Mouse (Mus musculus) gastrocnemius, adult 8-10 months (tissue): ENCODE results near the gene Arpc2. TPM values are rescaled to one million over a fixed set of nuclear protein-coding genes. Genes with fewer than 3 reads are reported as not detected.
"Not testable (repeated sequence)": the region's sequence is repeated elsewhere in the genome, so short reads cannot be mapped to it uniquely, and the experiment has no call there.

ENCODE experiments used
- DNase-seq, 2 experiments: peaks; one replicate each; pipeline ENCODE4 v3.0.0; 2022; ENCODE audit warnings: low spot score in 2 of 2
- total RNA-seq, 4 experiments: library from RNA; stranded (reverse); gene quantifications; 2 replicates each; pipeline ENCODE4 v1.2.4; 2022

Gene Arpc2
- total RNA-seq, 4 experiments from 2014 or later = 70.0 to 81.5 (median 72.2) TPM

- DNase-seq = no peak
Observed at GRCm38 (mm10) chr1:74283686-74284463, 48.0 kb downstream of the Arpc2 start.

DNA sequence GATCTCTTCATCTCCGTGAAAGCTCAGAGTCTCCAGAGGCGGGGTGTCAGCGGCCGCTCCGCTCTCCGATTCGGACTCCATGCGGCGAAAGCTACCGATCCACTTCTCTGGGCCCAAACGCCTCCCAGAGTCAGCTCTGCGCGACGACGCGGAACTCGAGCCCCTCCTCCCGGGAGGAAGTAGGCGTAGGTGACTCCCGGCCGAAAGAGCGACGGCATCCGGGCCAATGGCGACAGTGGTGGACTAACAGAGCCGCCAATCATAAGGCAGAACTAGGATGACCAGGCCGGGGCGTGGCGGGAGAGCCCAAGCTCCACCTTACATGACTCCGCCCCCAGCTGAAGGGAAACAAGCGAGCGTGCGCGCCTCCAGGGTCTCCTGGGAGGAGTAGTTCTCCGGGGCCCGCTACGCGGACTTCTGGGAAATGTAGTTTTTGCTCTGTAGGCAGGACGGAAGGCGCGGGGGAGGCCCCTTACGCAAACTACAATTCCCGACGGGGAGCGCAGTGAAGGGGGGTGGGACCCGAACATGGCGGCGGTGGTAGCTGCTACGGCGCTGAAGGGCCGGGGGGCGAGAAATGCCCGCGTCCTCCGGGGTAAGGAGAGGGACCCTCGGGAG lies 48.8 kb downstream of the Arpc2 start, which contains the start of the genes Aamp and Pnkd:
TSS of gene Aamp (minus strand) at position 196 of the 618 bp plus-strand sequence.
TSS of gene Pnkd (plus strand) at position 388 of the 618 bp plus-strand sequence.
- peak; percentile 100 for DNase-seq

- peak in 1 of 2 experiments; percentile 22 for DNase-seq
Observed at GRCm38 (mm10) chr1:74285212-74286010, 49.5 kb downstream of the Arpc2 start.

- DNase-seq = not testable (repeated sequence)
Observed at GRCm38 (mm10) chr1:74286869-74287607, 51.2 kb downstream of the Arpc2 start.

GRCm38 (mm10) chr1:74288327-74288726 lies 52.4 kb downstream of the Arpc2 start:
- no peak for DNase-seq

- DNase-seq = no peak
Observed at GRCm38 (mm10) chr1:74289248-74289647, 53.4 kb downstream of the Arpc2 start.

DNA sequence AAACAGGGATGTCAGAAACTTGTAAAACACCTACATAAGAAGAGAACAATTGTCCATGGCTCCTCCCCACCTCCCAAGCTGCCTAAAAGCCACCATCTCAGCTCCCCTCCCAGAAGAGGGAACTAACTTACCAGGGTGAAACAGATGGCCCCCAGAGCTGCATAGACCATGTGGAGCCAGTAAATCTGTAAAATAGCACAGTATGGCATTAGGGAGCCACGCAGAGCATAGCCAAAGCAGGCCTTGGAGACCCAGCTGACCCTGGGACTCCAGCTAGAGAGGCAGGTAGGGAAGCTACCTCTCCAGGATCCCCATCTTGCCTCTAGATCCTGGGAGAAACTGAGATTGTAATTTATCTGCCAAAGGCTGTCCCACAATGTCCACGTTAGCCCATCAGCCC lies 53.9 kb downstream of the Arpc2 start:
- DNase-seq = no peak

- no peak for DNase-seq
Observed at GRCm38 (mm10) chr1:74290141-74290540, 54.3 kb downstream of the Arpc2 start.

GRCm38 (mm10) chr1:74292331-74293020 lies 56.6 kb downstream of the Arpc2 start:
- DNase-seq = no peak

DNA sequence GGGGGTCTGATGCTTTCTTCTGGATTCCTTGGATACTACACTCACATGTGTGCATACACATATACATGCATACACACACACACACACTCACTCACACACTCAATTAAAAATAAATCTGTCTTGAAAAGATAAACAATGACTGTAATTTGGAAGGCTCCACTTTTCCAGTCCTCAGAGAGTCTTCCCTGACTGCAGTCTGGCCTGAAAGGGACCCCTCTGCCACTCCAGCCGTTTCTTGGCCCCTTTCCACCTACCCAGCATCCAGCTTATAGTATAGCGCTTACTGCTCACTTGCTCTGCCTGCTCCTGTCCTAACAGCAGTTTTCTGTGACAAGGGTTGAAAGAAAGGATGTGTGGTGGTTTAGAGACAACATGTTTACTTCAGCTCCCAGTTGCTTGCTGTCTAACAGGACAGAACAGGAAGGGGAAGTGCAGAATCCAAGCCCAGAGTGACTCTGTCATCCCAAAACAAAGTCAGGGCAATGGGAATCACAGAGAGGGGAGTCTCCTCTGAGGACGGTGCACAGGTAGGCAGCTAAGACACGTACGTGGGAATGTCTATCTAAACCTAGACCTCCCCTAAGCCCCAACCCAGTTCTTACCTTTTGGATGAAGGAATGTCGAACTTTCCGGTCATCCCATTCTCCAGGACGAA lies 57.5 kb downstream of the Arpc2 start:
- DNase-seq = no peak

- no peak for DNase-seq
Observed at GRCm38 (mm10) chr1:74294090-74294643, 58.3 kb downstream of the Arpc2 start.

DNA sequence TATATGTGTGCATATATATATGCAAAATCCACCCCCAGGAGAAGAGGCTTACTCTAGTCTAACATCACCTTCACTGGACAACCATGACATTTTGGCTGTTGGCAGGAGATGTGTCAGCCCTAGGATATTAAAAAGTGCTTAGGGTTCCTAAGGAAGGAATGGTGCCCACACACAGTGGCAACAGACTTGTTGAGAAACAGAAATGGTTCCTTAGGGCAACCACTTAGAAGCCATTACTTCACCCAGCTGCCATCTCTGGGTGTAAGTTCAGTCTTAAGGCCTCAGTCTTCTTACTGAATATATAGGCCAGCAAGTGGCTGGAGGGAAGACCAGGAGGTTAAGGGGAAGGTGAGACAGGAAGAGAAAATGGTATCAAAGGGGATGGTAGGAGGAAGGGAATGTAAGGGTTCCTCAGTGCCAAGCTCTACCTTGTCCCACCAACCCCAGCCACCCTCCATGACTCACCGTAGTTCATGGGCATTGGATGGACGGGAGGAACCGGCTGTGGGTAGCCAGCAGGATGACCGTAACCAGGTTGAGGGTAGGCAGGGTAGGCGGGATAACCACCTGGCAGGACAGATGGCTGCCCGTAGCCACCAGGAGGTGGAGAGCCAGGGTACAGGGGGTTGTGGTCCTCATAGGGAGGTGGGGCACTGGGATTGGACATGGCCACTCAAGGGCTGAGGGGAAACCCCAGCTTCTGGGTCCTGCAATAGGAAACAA lies 59.0 kb downstream of the Arpc2 start:
- no peak for DNase-seq

DNA sequence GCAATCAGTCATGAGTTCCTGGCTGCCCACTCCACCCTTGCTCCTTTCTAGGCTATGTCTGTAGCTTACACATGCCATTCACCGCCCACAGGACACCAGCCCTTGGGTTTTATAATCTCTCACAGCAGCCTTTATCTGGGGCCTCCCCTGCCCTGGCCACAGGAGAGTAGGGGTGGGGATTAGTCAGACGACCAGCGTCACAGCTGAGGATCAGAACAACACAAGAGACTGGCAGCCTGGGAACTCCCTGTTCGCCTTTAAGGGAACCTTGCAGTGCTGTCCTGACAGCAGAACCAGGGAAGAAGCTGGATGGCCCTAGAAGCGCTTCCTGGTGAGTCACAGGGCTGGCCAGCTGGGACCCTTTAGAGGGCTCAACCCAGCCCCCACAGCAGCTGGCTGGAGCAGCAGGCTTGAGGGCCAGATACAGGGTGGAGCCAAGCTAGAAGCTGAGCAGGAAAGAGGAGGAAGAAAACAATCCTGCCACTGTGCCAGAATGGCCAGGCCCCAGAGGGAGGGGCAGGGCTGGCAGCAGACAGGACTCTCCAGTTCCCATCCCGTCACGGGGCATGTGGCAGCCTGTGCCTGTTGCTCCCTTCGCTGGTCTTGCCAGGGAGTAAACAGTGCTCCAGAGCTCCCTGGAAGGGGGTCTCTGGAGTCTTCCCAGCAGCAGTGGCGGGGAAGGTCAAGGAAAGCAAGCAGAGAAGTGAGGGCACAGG lies 59.7 kb downstream of the Arpc2 start:
- peak; percentile 93 to 95 for DNase-seq

DNA sequence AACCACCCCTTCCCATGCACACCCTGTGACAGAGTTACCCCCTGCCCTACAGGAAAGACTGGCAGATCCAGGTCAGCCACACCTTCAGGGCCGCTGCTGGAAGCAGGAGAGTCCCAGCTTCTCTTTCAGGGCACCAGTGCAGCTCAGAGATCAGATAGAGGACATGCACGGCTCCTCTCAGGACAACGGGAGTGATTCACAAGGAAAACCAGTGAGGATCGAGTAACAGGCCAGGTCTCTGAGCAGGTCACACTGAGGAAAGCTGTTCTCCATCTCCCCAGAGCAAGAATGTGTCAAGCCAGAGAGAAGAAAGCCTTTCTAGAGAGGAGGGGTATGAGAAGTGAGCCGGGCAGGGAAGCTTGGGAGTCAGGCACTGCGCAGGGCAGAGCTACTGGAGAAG lies 60.6 kb downstream of the Arpc2 start:
- DNase-seq = no peak

- DNase-seq = peak in 1 of 2 experiments; percentile 53
Observed at GRCm38 (mm10) chr1:74297269-74297668, 61.4 kb downstream of the Arpc2 start.

GRCm38 (mm10) chr1:74298157-74298750 lies 62.4 kb downstream of the Arpc2 start:
- DNase-seq = no peak

- DNase-seq = peak; percentile 67 to 81
Observed at GRCm38 (mm10) chr1:74298996-74299395, 63.1 kb downstream of the Arpc2 start.
